Mouse (Mus musculus): ENCODE data around the gene Ube3c. TPM values are rescaled to one million over a fixed set of nuclear protein-coding genes. Genes with fewer than 3 reads are reported as not detected.

Ube3c gene
- polyA plus RNA-seq (2012; rRNA removed), result 6.7 and 6.9 TPM in 2 replicates

GRCm38 (mm10) chr5:29568848-29569377, at the start of gene Ube3c:
Gene Ube3c (plus strand): TSS chr5:29569242.

Other genes starting within 250 kb of the Ube3c start
- gene Lmbr1, start 190.9 kb upstream of the Ube3c start, polyA plus RNA-seq (2012; rRNA removed), result 1.3 and 1.4 TPM in 2 replicates
- gene Nom1, start 134.6 kb upstream of the Ube3c start, polyA plus RNA-seq (2012; rRNA removed), result 7.9 and 8.4 TPM in 2 replicates
- gene Mnx1, start 90.8 kb upstream of the Ube3c start, polyA plus RNA-seq (2012; rRNA removed), result not detected in 2 replicates
- 49.4 and 50.2 TPM in 2 replicates for gene Dnajb6, start 166.4 kb downstream of the Ube3c start, polyA plus RNA-seq (2012; rRNA removed)
- gene Gm5129, start 166.7 kb downstream of the Ube3c start, polyA plus RNA-seq (2012; rRNA removed), result 0.35 TPM in 1 of 2 replicates, not detected in the other

All from liver, embryonic 18 days (tissue).